Mouse (Mus musculus) naive thymus-derived CD4-positive, alpha-beta T cell, adult 5 months (primary cell): ENCODE measurements around the gene Tktl1. TPM values are rescaled to one million over a fixed set of nuclear protein-coding genes. Genes with fewer than 3 reads are reported as not detected.

Experiments used
- polyA plus RNA-seq: library from polyadenylated mRNA; unstranded; fragments of 100-300 nt; shearing (Covaris generic); gene quantifications from one replicate; pipeline ENCODE4 v1.2.1, GENCODE M21; 2017

The Tktl1 gene
- polyA plus RNA-seq, result not detected

GRCm38 (mm10) chrX:74176959-74177358, at the start of gene Tktl1:
Gene Tktl1, plus strand, starts transcription at chrX:74177259.

GRCm38 (mm10) chrX:74135263-74135662, 41.8 kb upstream of the Tktl1 start, which contains the start of gene Mecp2:
Gene Mecp2, minus strand, starts transcription at chrX:74135363.

GRCm38 (mm10) chrX:74167738-74168137, 9.3 kb upstream of the Tktl1 start, which contains the start of gene Tex28:
Gene Tex28, minus strand, starts transcription at chrX:74167838.

GRCm38 (mm10) chrX:74249615-74250014, 72.6 kb downstream of the Tktl1 start, which contains the start of gene Flna:
Gene Flna, minus strand, starts transcription at chrX:74249820.

GRCm38 (mm10) chrX:74254153-74254887, 77.3 kb downstream of the Tktl1 start, which contains the start of gene Emd:
Gene Emd, plus strand, starts transcription at chrX:74254687.

Other genes starting within 250 kb of the Tktl1 start
- 2.1 TPM for gene Renbp, start 246.4 kb upstream of the Tktl1 start, polyA plus RNA-seq
- gene Hcfc1, start 210.9 kb upstream of the Tktl1 start, polyA plus RNA-seq, result 41.7 TPM
- gene Irak1, start 153.3 kb upstream of the Tktl1 start, polyA plus RNA-seq, result 212 TPM
- not detected for gene Opn1mw, start 49.8 kb upstream of the Tktl1 start, polyA plus RNA-seq
- gene Mecp2, start 41.9 kb upstream of the Tktl1 start, polyA plus RNA-seq, result 48.0 TPM
- not detected for gene Tex28, start 9.4 kb upstream of the Tktl1 start, polyA plus RNA-seq
- 384 TPM for gene Flna, start 72.6 kb downstream of the Tktl1 start, polyA plus RNA-seq
- 74.1 TPM for gene Emd, start 77.4 kb downstream of the Tktl1 start, polyA plus RNA-seq
- 123 TPM for gene Rpl10, start 93.6 kb downstream of the Tktl1 start, polyA plus RNA-seq
- 136 TPM for gene Taz, start 104.7 kb downstream of the Tktl1 start, polyA plus RNA-seq
- gene Dnase1l1, start 105.1 kb downstream of the Tktl1 start, polyA plus RNA-seq, result 14.5 TPM
- gene Atp6ap1, start 119.8 kb downstream of the Tktl1 start, polyA plus RNA-seq, result 157 TPM
- gene Gdi1, start 127.7 kb downstream of the Tktl1 start, polyA plus RNA-seq, result 249 TPM
- 77.2 TPM for gene Fam50a, start 135.8 kb downstream of the Tktl1 start, polyA plus RNA-seq
- gene Plxna3, start 151.8 kb downstream of the Tktl1 start, polyA plus RNA-seq, result 2.3 TPM
- 21.8 TPM for gene Lage3, start 176.4 kb downstream of the Tktl1 start, polyA plus RNA-seq
- gene Ubl4a, start 196.0 kb downstream of the Tktl1 start, polyA plus RNA-seq, result 47.0 TPM
- 28.1 TPM for gene Slc10a3, start 196.1 kb downstream of the Tktl1 start, polyA plus RNA-seq
- 24.7 TPM for gene Fam3a, start 216.0 kb downstream of the Tktl1 start, polyA plus RNA-seq
- 38.6 TPM for gene Ikbkg, start 216.0 kb downstream of the Tktl1 start, polyA plus RNA-seq